Mouse (Mus musculus): ENCODE measurements at regions not wholly inside any gene's neighbourhood (a gene's known extent, or its start where the extent isn't known, plus 50 kb on each side); places are given as distances from the start of the nearest gene placed in this dataset.

GRCm38 (mm10) chr6:31718843-31719242 is 155.1 kb upstream of the Podxl start:
- TF ChIP-seq POLR2A (IDR thresholded peaks at IDR 0.05; ENCODE audit: low read depth, low read length) (no peak), CTCF (IDR thresholded peaks at IDR 0.05; ENCODE audit: extremely low read depth, insufficient read length, insufficient replicate concordance, low read depth, low read length) (no peak)
